ENCODE assay signal across 23 mouse cellular contexts in the genomic region with DNA sequence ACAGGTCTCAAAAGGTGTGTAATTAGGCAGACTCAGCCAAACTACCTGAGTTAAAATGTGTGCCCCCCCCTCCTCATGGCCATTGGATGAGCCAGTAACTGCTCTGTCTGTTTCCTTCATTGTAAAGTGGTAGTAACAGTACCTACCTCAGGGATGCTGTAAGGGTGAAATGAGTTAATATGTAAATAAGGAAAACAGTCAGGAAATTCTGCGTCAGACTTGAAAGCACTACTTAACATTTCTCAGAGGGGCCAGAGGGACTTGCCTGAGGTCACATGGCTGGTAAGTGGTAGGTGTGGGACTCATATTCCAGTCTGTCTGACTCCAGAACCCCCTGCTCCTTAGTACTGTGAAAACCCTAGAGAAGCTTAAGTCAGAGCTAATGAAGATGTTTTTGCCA. TPM values are rescaled to one million over a fixed set of nuclear protein-coding genes. Genes with fewer than 3 reads are reported as not detected.
DNase-seq lines count a peak whose midpoint lies in the region; ATAC-seq and TF ChIP-seq lines count a peak whose summit lies in the region.
"Had no signal": no experiment of that assay in that cellular context is flagged by ENCODE, and none has a peak within 500 bp of the region (broad histone marks: within the 10 kb centered on the region; RNA-seq: fewer than 3 reads in every experiment).

No protein-coding gene starts in this region.

- H3K4me1 ChIP-seq in lung, embryonic 14.5 days (ENCODE audit: insufficient read depth), result 0 out of 2 replicates have a peak, but pooled peaks cover 3% of the 10 kb centered on the region
- peaks cover 7% of the 10 kb centered on the region; the same call in 1 of the 2 replicates for H3K4me1 ChIP-seq in lung, postnatal 0 days (ENCODE audit: insufficient read depth, low read depth, low read length)
- peaks cover 42% of the 10 kb centered on the region for H3K4me1 ChIP-seq in E14TG2a.4 (replicated peaks; ENCODE audit: low read depth, low read length)

- H3K9ac ChIP-seq in lung, embryonic 14.5 days, result no peak overlapping the region
- no peak overlapping the region for H3K9ac ChIP-seq in lung, postnatal 0 days (replicated peaks; ENCODE audit: low read depth)
- H3K9ac ChIP-seq: embryonic facial prominence, embryonic 13.5 days; embryonic facial prominence, embryonic 15.5 days; forebrain, embryonic 12.5 days had no signal

- TF ChIP-seq EP300 in lung, postnatal 0 days (IDR thresholded peaks at IDR 0.05), result no peak

- H3K4me3 ChIP-seq in lung, embryonic 14.5 days (ENCODE audit: low read depth, low read length), result no peak overlapping the region
- no peak overlapping the region for H3K4me3 ChIP-seq in lung, postnatal 0 days (ENCODE audit: low read depth, low read length)
- H3K4me3 ChIP-seq in E14TG2a.4 (replicated peaks; ENCODE audit: low read length), result peak overlapping the region; percentile 66; the same call in 1 of the 2 replicates
- H3K4me3 ChIP-seq: embryonic facial prominence, embryonic 13.5 days; embryonic facial prominence, embryonic 15.5 days; erythroblast, embryonic 14.5 days; forebrain, embryonic 10.5 days; forebrain, embryonic 12.5 days had no signal

- peaks cover 31% of the 10 kb centered on the region; the same call in 1 of the 2 replicates for H3K36me3 ChIP-seq in lung, embryonic 14.5 days (ENCODE audit: insufficient read depth)
- H3K36me3 ChIP-seq in lung, postnatal 0 days (ENCODE audit: insufficient read depth, low read length), result peaks cover 11% of the 10 kb centered on the region; the same call in 1 of the 2 replicates
- peaks cover 46% of the 10 kb centered on the region for H3K36me3 ChIP-seq in E14TG2a.4 (ENCODE audit: insufficient read depth, low read length)

- WGBS in lung, embryonic 14.5 days, result 38% methylated on average over 1 of the region's 1 CpGs
- 28% methylated on average over 1 of the region's 1 CpGs for WGBS in lung, postnatal 0 days

- no peak for TF ChIP-seq CTCF in lung, embryonic 14.5 days (IDR thresholded peaks at IDR 0.05; ENCODE audit: low read depth)
- no peak for TF ChIP-seq CTCF in lung, postnatal 0 days (IDR thresholded peaks at IDR 0.05)
- no peak for TF ChIP-seq CTCF in E14TG2a.4 (conservative IDR thresholded peaks at IDR 0.05; ENCODE audit: low read length)

- H3K4me2 ChIP-seq in lung, embryonic 14.5 days, result no peak overlapping the region
- no peak overlapping the region for H3K4me2 ChIP-seq in lung, postnatal 0 days (replicated peaks; ENCODE audit: low read depth, low read length)
- H3K4me2 ChIP-seq: embryonic facial prominence, embryonic 13.5 days; embryonic facial prominence, embryonic 15.5 days; forebrain, embryonic 12.5 days had no signal

- DNase-seq in lung, embryonic 14.5 days, result peak; percentile 19
- DNase-seq in lung, postnatal 4 days, result no peak
- DNase-seq in lung, postnatal 0 days (ENCODE audit: low spot score), result peak; percentile 64
- DNase-seq in lung, postnatal 14 days, result no peak
- DNase-seq in right cerebral cortex, postnatal 4 days, result no peak
- DNase-seq in gastrocnemius, adult 18-20 months (ENCODE audit: low spot score), result no peak
- DNase-seq: adrenal gland, adult 2 months; adrenal gland, postnatal 10 days; adrenal gland, postnatal 25 days; cerebellum, adult 11 months; cerebellum, adult 18-20 months; cerebellum, adult 9-11 months; cerebellum, postnatal 14 days; cerebellum, postnatal 36 days; embryo, embryonic 11 days had no signal

- 0 out of 2 replicates have a peak overlapping the region, but pooled peaks have one; percentile 20 for H3K27ac ChIP-seq in lung, embryonic 14.5 days (ENCODE audit: low read depth)
- H3K27ac ChIP-seq in lung, postnatal 0 days (ENCODE audit: low read length), result no peak overlapping the region
- H3K27ac ChIP-seq: embryonic facial prominence, embryonic 13.5 days; embryonic facial prominence, embryonic 15.5 days; forebrain, embryonic 10.5 days; forebrain, embryonic 12.5 days had no signal

- ATAC-seq in lung, embryonic 14.5 days (ENCODE audit: insufficient read depth), result no peak; the same call in 1 of the 2 replicates
- peak; percentile 82 for ATAC-seq in lung, postnatal 0 days
- ATAC-seq: forebrain, embryonic 14.5 days; forebrain, embryonic 16.5 days had no signal

- no peaks in the 10 kb centered on the region for H3K27me3 ChIP-seq in lung, embryonic 14.5 days (ENCODE audit: insufficient read depth, low read length)
- H3K27me3 ChIP-seq in lung, postnatal 0 days (replicated peaks; ENCODE audit: insufficient read depth, low read length), result no peaks in the 10 kb centered on the region
- H3K27me3 ChIP-seq in E14TG2a.4 (ENCODE audit: insufficient read depth, low read length), result peaks cover 56% of the 10 kb centered on the region
- H3K27me3 ChIP-seq: embryonic facial prominence, embryonic 13.5 days; embryonic facial prominence, embryonic 15.5 days had no signal

- H3K9me3 ChIP-seq in lung, embryonic 14.5 days (ENCODE audit: low read depth, low read length), result no peaks in the 10 kb centered on the region
- no peaks in the 10 kb centered on the region for H3K9me3 ChIP-seq in lung, postnatal 0 days (ENCODE audit: low read length)
- H3K9me3 ChIP-seq in E14TG2a.4 (ENCODE audit: low read length), result no peaks in the 10 kb centered on the region
- H3K9me3 ChIP-seq: embryonic facial prominence, embryonic 13.5 days; embryonic facial prominence, embryonic 15.5 days; forebrain, embryonic 10.5 days; forebrain, embryonic 12.5 days had no signal

RNA-seq across cellular contexts. Expression of a gene that starts 7.8 kb away (rescaled TPM):
- 39.4 and 40.8 TPM in 2 replicates for polyA plus RNA-seq in lung, embryonic 14.5 days (2014; fragmentation: Nextera tagmentation; extraction: Ambion mirVana)
- polyA plus RNA-seq in lung, postnatal 0 days (2015; fragmentation: Nextera tagmentation; extraction: Ambion mirVana), result 20.8 and 22.0 TPM in 2 replicates
- total RNA-seq in gastrocnemius, adult 18-20 months (2021), result 1 to 10 TPM; 1.7 to 2.3 TPM

RNA-seq across cellular contexts. Expression of a gene that starts 18.4 kb away (rescaled TPM):
- polyA plus RNA-seq in lung, embryonic 14.5 days (2014; fragmentation: Nextera tagmentation; extraction: Ambion mirVana), result 0.83 and 0.92 TPM in 2 replicates
- polyA plus RNA-seq in lung, postnatal 0 days (2015; fragmentation: Nextera tagmentation; extraction: Ambion mirVana), result 5.1 and 5.4 TPM in 2 replicates
- 1 to 10 TPM; 4.5 to 6.0 TPM for total RNA-seq in gastrocnemius, adult 18-20 months (2021)

RNA-seq across cellular contexts. Expression of a gene that starts 56.8 kb away (rescaled TPM):
- polyA plus RNA-seq in lung, embryonic 14.5 days (2014; fragmentation: Nextera tagmentation; extraction: Ambion mirVana), result 56.8 and 66.0 TPM in 2 replicates
- 46.5 and 53.2 TPM in 2 replicates for polyA plus RNA-seq in lung, postnatal 0 days (2015; fragmentation: Nextera tagmentation; extraction: Ambion mirVana)
- total RNA-seq in gastrocnemius, adult 18-20 months (2021), result 100 to 1,000 TPM; 122 to 164 TPM

Comparison
In these comparisons a context has a peak if more than half of its experiments do, and no peak if none do; other contexts are left out.
1. DNase-seq: peak in lung, embryonic 14.5 days (single experiment) and lung, postnatal 0 days (single experiment); none in lung, postnatal 4 days (0 of 2), lung, postnatal 14 days (single experiment), right cerebral cortex, postnatal 4 days (single experiment) and gastrocnemius, adult 18-20 months (single experiment).